Mouse (Mus musculus): ENCODE measurements around the gene Uvrag. TPM values are rescaled to one million over a fixed set of nuclear protein-coding genes. Genes with fewer than 3 reads are reported as not detected.
A peak's percentile ranks its signal among the peaks of the same experiment; 100 is the strongest.

The Uvrag gene
- polyA plus RNA-seq, 1 experiment from 2014 or later = 18.2 TPM

GRCm38 (mm10) chr7:98881887-98882286 lies 259.1 kb downstream of the Uvrag start:
- Histone ChIP-seq H3K36me3 (ENCODE audit: control insufficient read depth, insufficient read depth, low read length) (0 out of 2 replicates have a peak, but pooled peaks cover 5% of the 10 kb centered on the region), H3K27me3 (replicated peaks; ENCODE audit: control insufficient read depth, insufficient read depth, low read length) (no peaks in the 10 kb centered on the region), H3K9me3 (ENCODE audit: control insufficient read depth, low read length) (no peaks in the 10 kb centered on the region), H3K4me2 (ENCODE audit: low read depth, low read length) (no peak overlapping the region), H3K4me1 (ENCODE audit: control insufficient read depth, insufficient read depth, low read length) (peaks cover under 1% of the 10 kb centered on the region; the same call in 1 of the 2 replicates), H3K4me3 (ENCODE audit: low read depth, low read length) (no peak overlapping the region), H3K9ac (ENCODE audit: low read depth, low read length) (no peak overlapping the region), H3K27ac (replicated peaks; ENCODE audit: low read depth, low read length) (no peak overlapping the region)
- DNase-seq (ENCODE audit: low spot score) (no peak), ATAC-seq (ENCODE audit: low read depth) (no peak)
- 60% methylated on average over 4 of the region's 4 CpGs for WGBS

- H3K9ac ChIP-seq (ENCODE audit: low read depth, low read length) = no peak overlapping the region
- WGBS = 78% methylated on average over 2 of the region's 2 CpGs
- no peak for ATAC-seq (ENCODE audit: low read depth)
- no peak overlapping the region for H3K27ac ChIP-seq (replicated peaks; ENCODE audit: low read depth, low read length)
- DNase-seq (ENCODE audit: low spot score) = no peak
- H3K4me2 ChIP-seq (ENCODE audit: low read depth, low read length) = no peak overlapping the region
- no peaks in the 10 kb centered on the region for H3K9me3 ChIP-seq (ENCODE audit: control insufficient read depth, low read length)
- H3K4me1 ChIP-seq (ENCODE audit: control insufficient read depth, insufficient read depth, low read length) = peaks cover 20% of the 10 kb centered on the region
- no peak overlapping the region for H3K4me3 ChIP-seq (ENCODE audit: low read depth, low read length)
- H3K27me3 ChIP-seq (replicated peaks; ENCODE audit: control insufficient read depth, insufficient read depth, low read length) = no peaks in the 10 kb centered on the region
- H3K36me3 ChIP-seq (ENCODE audit: control insufficient read depth, insufficient read depth, low read length) = no peaks in the 10 kb centered on the region
Observed at GRCm38 (mm10) chr7:98879176-98879575, 261.8 kb downstream of the Uvrag start.

GRCm38 (mm10) chr7:98876119-98876518 lies 264.8 kb downstream of the Uvrag start:
- H3K4me2 ChIP-seq (ENCODE audit: low read depth, low read length) = peak overlapping the region; percentile 7; the same call in 1 of the 2 replicates
- 37% methylated on average over 13 of the region's 13 CpGs for WGBS

GRCm38 (mm10) chr7:98875390-98875990 lies 265.5 kb downstream of the Uvrag start:
- 15% methylated on average over 13 of the region's 13 CpGs for WGBS
- Histone ChIP-seq H3K4me3 (ENCODE audit: low read depth, low read length) (no peak overlapping the region), H3K36me3 (ENCODE audit: control insufficient read depth, insufficient read depth, low read length) (no peaks in the 10 kb centered on the region), H3K4me2 (ENCODE audit: low read depth, low read length) (peak overlapping the region; percentile 32), H3K27ac (replicated peaks; ENCODE audit: low read depth, low read length) (peak overlapping the region; percentile 55; the same call in 1 of the 2 replicates), H3K9ac (ENCODE audit: low read depth, low read length) (peak overlapping the region; percentile 42; the same call in 1 of the 2 replicates), H3K9me3 (ENCODE audit: control insufficient read depth, low read length) (no peaks in the 10 kb centered on the region), H3K4me1 (ENCODE audit: control insufficient read depth, insufficient read depth, low read length) (peaks cover 34% of the 10 kb centered on the region), H3K27me3 (replicated peaks; ENCODE audit: control insufficient read depth, insufficient read depth, low read length) (no peaks in the 10 kb centered on the region)
- ATAC-seq (ENCODE audit: low read depth) (0 out of 2 replicates have a peak, but pooled peaks have one; percentile 5), DNase-seq (ENCODE audit: low spot score) (peak; percentile 79)

More at GRCm38 (mm10) chr7:98876119-98876518, 264.8 kb downstream of the Uvrag start:
- DNase-seq (ENCODE audit: low spot score) (no peak), ATAC-seq (ENCODE audit: low read depth) (no peak)
- Histone ChIP-seq H3K4me1 (ENCODE audit: control insufficient read depth, insufficient read depth, low read length) (peaks cover 28% of the 10 kb centered on the region), H3K27ac (replicated peaks; ENCODE audit: low read depth, low read length) (peak overlapping the region; percentile 55; the same call in 1 of the 2 replicates), H3K9me3 (ENCODE audit: control insufficient read depth, low read length) (no peaks in the 10 kb centered on the region), H3K36me3 (ENCODE audit: control insufficient read depth, insufficient read depth, low read length) (no peaks in the 10 kb centered on the region), H3K4me3 (ENCODE audit: low read depth, low read length) (no peak overlapping the region), H3K27me3 (replicated peaks; ENCODE audit: control insufficient read depth, insufficient read depth, low read length) (no peaks in the 10 kb centered on the region), H3K9ac (ENCODE audit: low read depth, low read length) (peak overlapping the region; percentile 42; the same call in 1 of the 2 replicates)

- no peak overlapping the region for H3K4me3 ChIP-seq (ENCODE audit: low read depth, low read length)
- H3K27ac ChIP-seq (replicated peaks; ENCODE audit: low read depth, low read length) = no peak overlapping the region
- no peaks in the 10 kb centered on the region for H3K9me3 ChIP-seq (ENCODE audit: control insufficient read depth, low read length)
- DNase-seq (ENCODE audit: low spot score) (no peak), ATAC-seq (ENCODE audit: low read depth) (no peak)
- no peaks in the 10 kb centered on the region for H3K36me3 ChIP-seq (ENCODE audit: control insufficient read depth, insufficient read depth, low read length)
- WGBS = 52% methylated on average over 6 of the region's 6 CpGs
- H3K4me2 ChIP-seq (ENCODE audit: low read depth, low read length) = no peak overlapping the region
- no peak overlapping the region for H3K9ac ChIP-seq (ENCODE audit: low read depth, low read length)
- H3K27me3 ChIP-seq (replicated peaks; ENCODE audit: control insufficient read depth, insufficient read depth, low read length) = no peaks in the 10 kb centered on the region
- peaks cover 39% of the 10 kb centered on the region for H3K4me1 ChIP-seq (ENCODE audit: control insufficient read depth, insufficient read depth, low read length)
Observed at GRCm38 (mm10) chr7:98874411-98874951, 266.5 kb downstream of the Uvrag start.

GRCm38 (mm10) chr7:98873316-98873715 lies 267.6 kb downstream of the Uvrag start:
- Histone ChIP-seq H3K36me3 (ENCODE audit: control insufficient read depth, insufficient read depth, low read length) (no peaks in the 10 kb centered on the region), H3K4me1 (ENCODE audit: control insufficient read depth, insufficient read depth, low read length) (peaks cover 47% of the 10 kb centered on the region), H3K9me3 (ENCODE audit: control insufficient read depth, low read length) (no peaks in the 10 kb centered on the region), H3K4me3 (ENCODE audit: low read depth, low read length) (no peak overlapping the region), H3K4me2 (ENCODE audit: low read depth, low read length) (no peak overlapping the region), H3K27me3 (replicated peaks; ENCODE audit: control insufficient read depth, insufficient read depth, low read length) (no peaks in the 10 kb centered on the region), H3K9ac (ENCODE audit: low read depth, low read length) (no peak overlapping the region), H3K27ac (replicated peaks; ENCODE audit: low read depth, low read length) (no peak overlapping the region)
- no peak for ATAC-seq (ENCODE audit: low read depth)
- 81% methylated on average over 12 of the region's 12 CpGs for whole genome bisulfite sequencing
- DNase-seq (ENCODE audit: low spot score) = no peak

- no peaks in the 10 kb centered on the region for H3K36me3 ChIP-seq (ENCODE audit: control insufficient read depth, insufficient read depth, low read length)
- no peak overlapping the region for H3K4me3 ChIP-seq (ENCODE audit: low read depth, low read length)
- H3K9ac ChIP-seq (ENCODE audit: low read depth, low read length) = no peak overlapping the region
- no peaks in the 10 kb centered on the region for H3K27me3 ChIP-seq (replicated peaks; ENCODE audit: control insufficient read depth, insufficient read depth, low read length)
- H3K27ac ChIP-seq (replicated peaks; ENCODE audit: low read depth, low read length) = peak overlapping the region; percentile 68
- peaks cover 61% of the 10 kb centered on the region for H3K4me1 ChIP-seq (ENCODE audit: control insufficient read depth, insufficient read depth, low read length)
- H3K4me2 ChIP-seq (ENCODE audit: low read depth, low read length) = no peak overlapping the region
- no peaks in the 10 kb centered on the region for H3K9me3 ChIP-seq (ENCODE audit: control insufficient read depth, low read length)
- DNase-seq (ENCODE audit: low spot score) (peak; percentile 56), ATAC-seq (ENCODE audit: low read depth) (no peak)
- 48% methylated on average over 12 of the region's 12 CpGs for WGBS
Observed at GRCm38 (mm10) chr7:98871882-98872281, 269.1 kb downstream of the Uvrag start.

GRCm38 (mm10) chr7:98870791-98871190 lies 270.1 kb downstream of the Uvrag start:
- H3K9ac ChIP-seq (ENCODE audit: low read depth, low read length) = no peak overlapping the region
- peaks cover 52% of the 10 kb centered on the region for H3K4me1 ChIP-seq (ENCODE audit: control insufficient read depth, insufficient read depth, low read length)
- no peaks in the 10 kb centered on the region for H3K27me3 ChIP-seq (replicated peaks; ENCODE audit: control insufficient read depth, insufficient read depth, low read length)
- 23% methylated on average over 12 of the region's 12 CpGs for WGBS
- DNase-seq (ENCODE audit: low spot score) (peak; percentile 86), ATAC-seq (ENCODE audit: low read depth) (peak; percentile 76)
- no peak overlapping the region for H3K4me2 ChIP-seq (ENCODE audit: low read depth, low read length)
- no peak overlapping the region for H3K4me3 ChIP-seq (ENCODE audit: low read depth, low read length)
- no peaks in the 10 kb centered on the region for H3K9me3 ChIP-seq (ENCODE audit: control insufficient read depth, low read length)
- no peaks in the 10 kb centered on the region for H3K36me3 ChIP-seq (ENCODE audit: control insufficient read depth, insufficient read depth, low read length)
- peak overlapping the region; percentile 68 for H3K27ac ChIP-seq (replicated peaks; ENCODE audit: low read depth, low read length)

GRCm38 (mm10) chr7:98869070-98869469 lies 271.9 kb downstream of the Uvrag start:
- Histone ChIP-seq H3K36me3 (ENCODE audit: control insufficient read depth, insufficient read depth, low read length) (no peaks in the 10 kb centered on the region), H3K27me3 (replicated peaks; ENCODE audit: control insufficient read depth, insufficient read depth, low read length) (no peaks in the 10 kb centered on the region), H3K9me3 (ENCODE audit: control insufficient read depth, low read length) (no peaks in the 10 kb centered on the region), H3K4me3 (ENCODE audit: low read depth, low read length) (no peak overlapping the region), H3K27ac (replicated peaks; ENCODE audit: low read depth, low read length) (no peak overlapping the region), H3K4me2 (ENCODE audit: low read depth, low read length) (no peak overlapping the region), H3K4me1 (ENCODE audit: control insufficient read depth, insufficient read depth, low read length) (peaks cover 49% of the 10 kb centered on the region), H3K9ac (ENCODE audit: low read depth, low read length) (no peak overlapping the region)
- DNase-seq (ENCODE audit: low spot score) (no peak), ATAC-seq (ENCODE audit: low read depth) (no peak)
- 55% methylated on average over 3 of the region's 3 CpGs for WGBS
